Mouse (Mus musculus): ENCODE results near the gene Riok2.

DNA sequence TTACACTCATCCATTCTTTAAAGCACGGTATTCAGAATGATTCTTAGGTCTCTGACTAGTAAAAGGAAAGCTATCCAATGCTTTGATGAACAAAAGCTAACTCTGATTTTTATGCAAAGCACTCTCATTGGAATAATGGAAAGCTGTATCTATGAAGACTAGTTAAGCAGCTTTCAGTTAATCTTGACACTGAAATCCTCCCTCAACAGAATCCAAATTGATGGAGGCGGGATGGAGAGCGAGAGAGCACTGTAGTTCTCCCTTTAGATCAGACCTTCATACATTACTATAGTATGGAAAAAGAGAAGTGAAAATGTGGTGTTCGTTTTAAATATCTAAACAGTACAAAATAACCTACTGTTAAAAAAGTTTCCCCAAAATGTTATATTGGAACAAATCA is 59.6 kb downstream of the Riok2 start:
- TF ChIP-seq CTCF (IDR thresholded peaks at IDR 0.05; ENCODE audit: low read depth) = no peak
- no peak for TF ChIP-seq EP300 (IDR thresholded peaks at IDR 0.05; ENCODE audit: low read depth)

Data from liver, postnatal 0 days (tissue).